Mouse (Mus musculus) naive thymus-derived CD4-positive, alpha-beta T cell, adult 5 months (primary cell): ENCODE measurements around the gene Alox12e. TPM values are rescaled to one million over a fixed set of nuclear protein-coding genes. Genes with fewer than 3 reads are reported as not detected.

Source experiments
- polyA plus RNA-seq: library from polyadenylated mRNA; unstranded; fragments of 100-300 nt; shearing (Covaris generic); gene quantifications from one replicate; pipeline ENCODE4 v1.2.1, GENCODE M21; 2017

The Alox12e gene
- polyA plus RNA-seq: not detected

GRCm38 (mm10) chr11:70322528-70322927 lies at the start of gene Alox12e:
Alox12e (minus strand) TSS chr11:70322628.

GRCm38 (mm10) chr11:70351868-70352267 lies 29.4 kb upstream of the Alox12e start, which contains the start of gene Alox15:
Alox15 (minus strand) TSS chr11:70352031.

Other genes starting within 250 kb of the Alox12e start
- not detected for gene Asgr2, start 230.0 kb downstream of the Alox12e start, polyA plus RNA-seq
- not detected for gene Mgl2, start 192.3 kb downstream of the Alox12e start, polyA plus RNA-seq
- not detected for gene Clec10a, start 166.4 kb downstream of the Alox12e start, polyA plus RNA-seq
- 0.19 TPM for gene Slc16a11, start 109.9 kb downstream of the Alox12e start, polyA plus RNA-seq
- gene Slc16a13, start 101.6 kb downstream of the Alox12e start, polyA plus RNA-seq: 1.00 TPM
- gene Bcl6b, start 92.8 kb downstream of the Alox12e start, polyA plus RNA-seq: not detected
- gene 0610010K14Rik, start 84.7 kb downstream of the Alox12e start, polyA plus RNA-seq: 100 TPM
- gene Gm21988, start 82.8 kb downstream of the Alox12e start, polyA plus RNA-seq: 3.2 TPM
- 214 TPM for gene Rnasek, start 82.8 kb downstream of the Alox12e start, polyA plus RNA-seq
- not detected for gene Alox12, start 67.3 kb downstream of the Alox12e start, polyA plus RNA-seq
- not detected for gene Alox15, start 29.4 kb upstream of the Alox12e start, polyA plus RNA-seq
- 12.9 TPM for gene Pelp1, start 87.4 kb upstream of the Alox12e start, polyA plus RNA-seq
- 229 TPM for gene Arrb2, start 110.0 kb upstream of the Alox12e start, polyA plus RNA-seq
- 64.7 TPM for gene Med11, start 129.3 kb upstream of the Alox12e start, polyA plus RNA-seq
- gene Zmynd15, start 136.8 kb upstream of the Alox12e start, polyA plus RNA-seq: not detected
- 0.67 TPM for gene Cxcl16, start 137.4 kb upstream of the Alox12e start, polyA plus RNA-seq
- gene Tm4sf5, start 182.6 kb upstream of the Alox12e start, polyA plus RNA-seq: 0.55 TPM
- not detected for gene Vmo1, start 192.0 kb upstream of the Alox12e start, polyA plus RNA-seq
- gene Gltpd2, start 196.6 kb upstream of the Alox12e start, polyA plus RNA-seq: not detected
- 298 TPM for gene Psmb6, start 202.7 kb upstream of the Alox12e start, polyA plus RNA-seq
- gene Gm40193, start 210.3 kb upstream of the Alox12e start, polyA plus RNA-seq: not detected
- gene Pld2, start 217.4 kb upstream of the Alox12e start, polyA plus RNA-seq: 2.3 TPM
- gene Mink1, start 240.3 kb upstream of the Alox12e start, polyA plus RNA-seq: 22.2 TPM